Mouse (Mus musculus) layer of hippocampus, postnatal 25 days (tissue): Measurements from ENCODE around the gene Cpeb2. TPM values are rescaled to one million over a fixed set of nuclear protein-coding genes. Genes with fewer than 3 reads are reported as not detected.
A peak's percentile ranks its signal among the peaks of the same experiment; 100 is the strongest.

Source experiments
- DNase-seq, 2 experiments: peaks; one replicate each; pipeline ENCODE4 v3.0.0; 2022; ENCODE audit warnings: mixed read lengths in 2 of 2, low spot score in 1 of 2; ENCODE audit errors: extremely low spot score in 1 of 2
- total RNA-seq, 2 experiments: library from RNA; stranded (reverse); gene quantifications; 2 replicates each; pipeline ENCODE4 v1.2.3; 2021

Cpeb2 gene
- total RNA-seq, 2 experiments from 2014 or later = 41.5 to 50.8 TPM

DNA sequence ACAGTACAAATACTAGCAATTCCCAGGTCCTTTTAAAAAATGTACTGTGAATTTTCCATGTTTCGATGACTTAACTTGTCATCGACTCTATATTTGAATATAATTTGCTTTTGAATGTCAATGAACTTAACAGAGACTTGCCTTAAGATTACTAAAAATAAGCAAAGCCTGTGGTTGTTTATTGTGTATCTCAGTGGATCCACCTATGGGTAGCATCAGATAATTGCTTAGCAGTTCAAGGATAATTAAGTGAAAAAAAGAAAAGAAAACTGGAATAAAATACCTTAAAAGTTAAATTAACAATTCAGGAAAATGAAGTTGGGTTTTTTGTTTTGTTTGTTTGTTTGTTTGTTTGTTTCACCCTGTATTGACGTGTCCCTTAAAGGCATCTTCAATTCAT is 3.5 kb downstream of the Cpeb2 start:
- no peak for DNase-seq

- peak in 1 of 2 experiments; percentile 15 for DNase-seq
Measured at GRCm38 (mm10) chr5:43237238-43237637, 4.3 kb downstream of the Cpeb2 start.

GRCm38 (mm10) chr5:43239141-43239835 is 6.3 kb downstream of the Cpeb2 start:
- no peak for DNase-seq

GRCm38 (mm10) chr5:43240729-43241128 is 7.8 kb downstream of the Cpeb2 start:
- DNase-seq = no peak

DNA sequence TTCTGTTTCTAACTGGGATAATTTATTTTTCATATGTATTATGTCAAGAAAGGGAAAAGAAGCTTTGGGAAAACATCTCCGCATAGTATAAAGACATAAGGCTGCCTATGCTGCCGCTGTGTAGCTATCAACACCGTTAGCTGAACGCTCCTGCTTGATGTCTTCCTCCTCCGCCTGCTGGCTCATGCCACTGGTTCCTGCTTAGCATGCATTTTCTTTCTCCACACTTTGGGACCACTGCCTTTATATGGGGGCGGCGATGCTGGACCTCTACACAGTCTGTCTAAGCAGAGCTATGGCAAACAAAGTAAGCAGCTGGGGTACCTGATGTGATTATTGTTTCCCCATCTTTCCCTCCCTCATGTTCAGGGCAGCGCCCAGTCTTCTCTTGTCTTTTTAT is 13.3 kb downstream of the Cpeb2 start:
- DNase-seq = no peak

DNA sequence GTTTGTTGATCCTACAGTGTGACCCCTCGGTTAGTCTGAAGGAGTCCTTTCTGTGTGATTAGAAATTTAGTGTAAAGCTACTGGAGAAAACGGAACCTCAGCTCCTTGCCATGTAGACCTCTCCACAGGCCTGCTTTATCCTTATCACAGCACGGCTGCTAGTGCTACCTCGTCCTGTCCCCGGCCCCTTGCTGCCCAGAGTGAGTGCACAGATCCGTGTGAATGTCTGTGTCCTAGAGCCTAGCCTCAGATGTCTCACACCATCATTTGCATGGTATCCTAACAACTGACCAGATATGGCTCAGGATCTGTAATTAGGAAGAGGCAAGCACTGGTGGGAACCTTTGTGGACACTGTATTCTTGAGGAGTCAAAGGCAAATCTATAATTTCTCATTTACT is 14.0 kb downstream of the Cpeb2 start:
- no peak for DNase-seq

DNA sequence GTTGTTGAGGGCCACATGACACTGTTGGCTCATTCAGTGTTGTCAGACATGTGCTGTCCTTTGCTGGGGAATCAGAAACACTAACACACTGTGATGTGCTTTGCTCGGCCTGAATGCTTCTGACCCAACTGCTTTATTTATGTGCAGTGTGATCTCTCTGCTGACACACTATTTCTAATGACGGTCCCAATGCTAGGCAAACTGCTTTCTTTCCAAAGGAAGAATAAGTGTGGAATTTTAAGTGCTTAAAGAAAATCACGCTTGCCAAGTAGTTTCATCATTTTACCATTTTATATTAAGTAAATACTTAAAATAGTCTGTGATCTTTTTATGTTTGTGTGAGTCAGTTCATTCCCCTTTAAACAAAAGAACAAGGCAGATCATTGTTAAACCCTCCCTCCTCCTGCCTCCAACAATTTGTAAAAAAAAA is 15.0 kb downstream of the Cpeb2 start:
- DNase-seq = no peak

DNA sequence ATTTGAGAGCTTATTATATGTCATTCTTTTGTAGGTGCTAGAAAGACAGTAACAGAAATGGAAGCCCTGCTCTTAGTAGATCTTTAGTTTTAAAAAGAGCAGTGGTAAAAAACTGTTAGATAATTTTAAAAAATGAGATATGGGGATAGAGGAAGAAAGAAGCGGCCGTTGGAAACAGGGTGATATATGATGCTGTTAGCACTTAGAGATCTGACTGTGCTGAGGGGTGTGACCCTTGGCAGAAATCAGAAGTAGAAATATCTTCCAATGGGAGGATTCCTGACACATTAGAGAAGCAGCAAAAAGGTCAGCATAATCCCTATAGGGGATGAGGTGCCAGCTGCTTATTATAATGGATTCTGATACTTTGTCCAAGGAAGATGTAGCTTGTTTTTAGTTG is 24.5 kb downstream of the Cpeb2 start:
- DNase-seq = no peak

DNA sequence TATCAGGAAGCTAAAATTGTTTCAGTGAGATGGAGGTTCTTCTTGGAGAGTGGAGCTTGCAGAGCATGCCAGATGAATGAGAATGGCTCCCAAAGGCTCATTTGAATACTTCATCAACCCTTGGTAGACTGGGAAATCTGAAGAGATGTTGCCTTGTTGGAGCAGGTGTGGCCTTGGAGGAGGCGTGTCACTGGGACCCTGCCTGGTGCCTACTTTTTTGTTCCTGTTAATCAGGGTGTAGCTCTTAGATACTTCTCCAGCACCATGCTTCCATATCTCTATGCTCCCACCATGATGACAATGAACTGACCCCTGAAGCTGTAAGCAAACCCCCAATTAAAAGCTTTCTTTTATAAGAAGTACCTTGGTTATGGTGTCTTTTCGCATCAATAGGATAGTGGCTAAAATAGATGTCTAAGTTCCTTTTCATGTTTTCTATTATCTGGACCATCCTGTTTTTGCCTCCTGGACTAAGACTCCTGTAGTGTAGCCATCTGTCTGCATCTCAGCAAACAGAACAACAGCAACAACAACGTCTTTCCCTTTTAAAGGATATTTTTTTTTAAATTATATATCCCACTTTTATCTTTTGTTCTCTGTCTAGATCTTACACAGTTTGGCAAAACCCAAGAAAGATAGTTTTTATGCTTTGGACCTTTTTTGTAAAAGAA is 25.6 kb downstream of the Cpeb2 start:
- DNase-seq = no peak

DNA sequence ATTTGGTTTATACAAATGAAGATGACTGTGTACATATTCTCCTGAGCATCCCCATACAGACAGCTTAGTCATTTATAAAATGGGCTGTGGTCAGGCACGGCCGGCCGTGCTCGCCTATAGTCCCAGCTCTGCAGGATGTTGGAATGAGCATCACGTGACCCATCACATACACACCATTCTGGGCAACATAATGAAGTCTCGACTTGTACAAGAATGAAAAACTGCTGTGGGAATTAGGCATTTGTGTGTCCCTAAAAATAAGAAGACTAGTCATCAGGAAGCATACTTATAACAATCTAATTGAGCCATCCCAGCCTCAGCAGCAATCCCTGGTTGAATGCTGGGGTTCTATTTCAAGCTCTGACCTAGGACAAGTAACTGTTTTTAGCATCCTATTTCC is 28.8 kb downstream of the Cpeb2 start:
- DNase-seq = no peak

- no peak for DNase-seq
Measured at GRCm38 (mm10) chr5:43263951-43264350, 31.0 kb downstream of the Cpeb2 start.

- DNase-seq = no peak
Measured at GRCm38 (mm10) chr5:43264696-43265095, 31.7 kb downstream of the Cpeb2 start.

GRCm38 (mm10) chr5:43277982-43278381 is 45.0 kb downstream of the Cpeb2 start:
- DNase-seq = no peak

GRCm38 (mm10) chr5:43279774-43280173 is 46.8 kb downstream of the Cpeb2 start:
- no peak for DNase-seq

- DNase-seq = no peak
Measured at GRCm38 (mm10) chr5:43285756-43286155, 52.8 kb downstream of the Cpeb2 start.

GRCm38 (mm10) chr5:43289752-43290446 is 56.9 kb downstream of the Cpeb2 start:
- no peak for DNase-seq

- DNase-seq = no peak
Measured at GRCm38 (mm10) chr5:43293136-43293535, 60.2 kb downstream of the Cpeb2 start.

DNA sequence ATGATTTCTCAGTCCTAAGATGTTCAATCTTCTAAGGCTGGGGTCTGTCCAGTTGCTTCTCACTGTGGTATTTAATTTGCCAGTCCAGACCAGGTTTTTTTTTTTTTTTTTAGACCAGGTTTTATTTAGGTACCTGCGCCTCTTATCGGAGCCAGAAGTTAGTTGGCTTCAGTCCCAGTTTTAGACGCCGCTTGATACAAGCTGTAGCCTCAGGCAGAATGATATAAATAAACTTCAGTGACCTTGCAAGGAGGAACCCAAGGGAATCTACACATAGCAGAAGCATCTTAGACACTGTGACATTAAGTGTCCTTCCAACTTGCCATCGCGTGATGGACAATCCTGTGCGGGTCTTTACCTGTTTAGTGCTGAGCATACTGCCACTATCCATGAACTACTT is 64.5 kb downstream of the Cpeb2 start:
- no peak for DNase-seq

DNA sequence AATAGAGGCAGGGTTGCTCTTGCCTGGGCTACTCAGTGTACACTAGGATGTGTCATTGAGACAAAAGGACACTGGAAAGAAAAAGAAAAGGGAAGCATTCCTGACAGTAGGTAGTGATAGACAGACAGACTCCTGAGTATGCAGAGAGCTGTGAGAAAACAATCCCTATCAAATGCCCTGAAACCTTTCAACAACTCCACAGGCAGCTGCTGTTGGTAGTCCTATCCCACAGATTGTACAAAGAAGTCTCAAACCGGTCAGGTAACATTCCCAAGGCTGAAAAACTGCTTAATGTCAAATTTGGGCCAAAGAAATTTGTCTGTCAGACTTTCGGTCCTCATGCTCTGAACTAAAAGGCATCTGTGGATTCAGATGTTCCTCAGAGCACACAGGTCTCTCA is 66.0 kb downstream of the Cpeb2 start:
- DNase-seq = no peak

- DNase-seq = no peak
Measured at GRCm38 (mm10) chr5:43300076-43300475, 67.1 kb downstream of the Cpeb2 start.

DNA sequence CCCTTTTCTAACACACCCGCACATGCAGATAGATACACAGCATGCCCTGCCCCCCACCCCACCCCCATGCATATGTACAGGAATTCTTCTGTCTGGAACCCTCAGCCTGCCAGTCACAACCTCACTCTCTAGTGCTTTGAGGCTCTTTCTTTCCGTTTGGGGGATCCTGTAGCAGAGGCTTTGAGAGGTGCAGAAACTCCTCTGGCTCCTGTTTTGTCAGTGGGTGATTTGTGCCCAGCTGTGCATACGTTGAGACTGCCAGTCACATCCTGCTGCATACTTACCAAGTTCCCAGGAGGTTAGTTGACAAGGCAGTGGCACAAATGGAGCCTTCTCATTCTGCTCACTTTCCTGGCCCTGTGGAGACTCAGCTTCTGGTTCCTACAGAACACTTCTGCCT is 68.0 kb downstream of the Cpeb2 start:
- DNase-seq = no peak

GRCm38 (mm10) chr5:43303504-43303903 is 70.5 kb downstream of the Cpeb2 start:
- no peak for DNase-seq
